Mouse (Mus musculus): ENCODE measurements around the gene H2-T23.
"Not testable (repeated sequence)": the region's sequence is repeated elsewhere in the genome, so short reads cannot be mapped to it uniquely, and the experiment has no call there.

- not testable (repeated sequence) for TF ChIP-seq CTCF (IDR thresholded peaks at IDR 0.05; ENCODE audit: borderline replicate concordance, extremely low read depth, insufficient read depth, insufficient read length); POLR2A (IDR thresholded peaks at IDR 0.05; ENCODE audit: borderline replicate concordance, extremely low read depth, insufficient read depth, insufficient read length, poor library complexity, severe bottlenecking)
Observed at GRCm38 (mm10) chr17:36036126-36036525, 3.5 kb upstream of the H2-T23 start.
